Mouse (Mus musculus) gastrocnemius, postnatal 36 days (tissue): ENCODE results near the gene Snx33. TPM values are rescaled to one million over a fixed set of nuclear protein-coding genes. Genes with fewer than 3 reads are reported as not detected.

Experiments
- DNase-seq, 2 experiments: peaks; one replicate each; pipeline ENCODE4 v3.0.0; 2022
- intact Hi-C: fragments of 180-260 bp; cut with DNase I; formaldehyde crosslinking; loops from one replicate; pipeline ENCODE4 v1.15.1; 2025
- total RNA-seq, 2 experiments: library from RNA; stranded (reverse); gene quantifications; 2 replicates each; pipeline ENCODE4 v1.2.3; 2021

Snx33 gene
- total RNA-seq, 2 experiments from 2014 or later: 3.9 to 4.0 TPM

DNA sequence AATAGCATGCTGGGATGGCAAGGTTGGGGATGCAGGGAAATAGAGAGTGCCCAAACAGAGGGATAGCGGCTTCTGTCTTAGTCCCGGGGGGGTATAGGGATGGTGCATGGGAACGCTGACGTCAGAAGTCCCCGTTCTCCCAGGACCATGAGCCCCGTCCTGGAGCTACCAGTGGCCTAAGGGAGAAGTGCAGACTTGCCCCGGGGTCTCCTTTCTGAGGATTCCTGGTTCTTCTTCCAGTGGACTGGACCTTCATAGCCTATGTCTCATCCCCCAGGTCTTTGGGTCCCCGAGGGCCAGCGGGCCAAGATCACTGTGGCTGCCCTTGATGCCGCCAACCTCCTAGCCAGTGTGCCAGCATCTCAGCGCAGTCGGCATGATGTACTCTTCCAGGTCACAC is 31.4 kb downstream of the Snx33 start:
- intact Hi-C loops: loop anchor here (10.0 kb wide), 1 partner anchor 328 kb away; no protein-coding TSS in a partner anchor
- DNase-seq: no peak

DNA sequence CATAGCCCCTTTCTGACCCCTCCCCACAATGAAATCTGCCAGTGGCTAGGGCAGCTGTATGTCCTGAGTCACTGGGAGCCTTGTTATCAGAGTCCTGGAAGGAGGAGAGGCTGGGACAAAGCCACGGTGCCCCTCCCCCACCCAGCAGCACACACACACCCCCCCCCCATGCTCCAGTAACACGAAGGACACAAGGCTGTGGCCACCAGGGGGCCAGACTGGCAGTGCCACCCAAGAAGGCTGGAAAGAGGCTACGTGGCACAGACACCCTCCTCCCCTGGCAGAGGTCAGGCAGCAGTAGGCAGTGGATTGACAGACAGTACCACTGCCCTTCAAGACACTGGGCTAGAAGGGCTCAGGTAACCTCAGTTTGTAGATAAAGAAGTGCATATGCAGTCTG is 34.2 kb downstream of the Snx33 start:
- no peak for DNase-seq
- intact Hi-C loops: loop anchor here (5.0 to 10.0 kb wide), 2 partner anchors 33 to 331 kb away; partner anchors contain the start of gene Snx33

DNA sequence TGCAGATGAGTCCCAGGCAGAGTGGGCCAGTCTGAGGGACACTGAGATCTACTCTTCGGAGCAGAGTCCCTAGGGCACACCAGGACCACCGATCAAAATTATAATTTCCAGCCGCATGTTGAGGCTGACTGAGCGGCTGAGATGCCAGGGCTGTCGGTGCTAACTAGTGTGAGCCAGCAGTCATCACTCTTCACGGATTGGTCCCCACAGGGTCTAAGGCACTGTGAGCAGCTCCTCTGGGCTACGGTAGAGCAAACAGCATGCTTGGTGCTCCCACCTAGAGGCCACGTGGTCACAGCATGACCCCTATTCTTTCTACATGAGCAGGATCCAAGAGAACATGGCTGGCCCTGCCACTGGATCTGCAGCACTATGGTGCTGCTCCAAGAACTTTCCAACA is 34.9 kb downstream of the Snx33 start:
- DNase-seq: no peak
- intact Hi-C loops: loop anchor here (5.0 to 10.0 kb wide), 2 partner anchors 34 to 331 kb away; partner anchors contain the start of gene Snx33

DNA sequence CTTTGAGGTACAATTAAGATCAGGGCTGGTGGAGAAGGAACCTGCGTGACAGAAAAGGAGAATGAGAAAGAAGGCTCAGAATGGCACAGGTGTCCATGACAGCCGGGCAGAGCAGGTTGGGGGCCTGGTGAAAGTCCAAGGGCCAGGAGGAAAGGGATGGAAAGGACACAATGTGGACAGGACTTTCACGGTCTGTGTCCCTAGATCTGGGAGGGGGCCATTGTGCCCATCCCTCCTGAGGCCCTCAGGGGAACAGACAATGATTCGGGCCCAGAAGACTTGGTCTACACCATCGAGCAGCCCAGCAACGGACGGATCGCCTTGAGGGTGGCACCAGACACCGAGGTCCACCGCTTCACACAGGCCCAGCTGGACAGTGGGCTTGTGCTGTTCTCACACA is 36.1 kb downstream of the Snx33 start:
- intact Hi-C loops: loop anchor here (5.0 to 10.0 kb wide), 2 partner anchors 35 to 333 kb away; partner anchors contain the start of gene Snx33
- DNase-seq: no peak

DNA sequence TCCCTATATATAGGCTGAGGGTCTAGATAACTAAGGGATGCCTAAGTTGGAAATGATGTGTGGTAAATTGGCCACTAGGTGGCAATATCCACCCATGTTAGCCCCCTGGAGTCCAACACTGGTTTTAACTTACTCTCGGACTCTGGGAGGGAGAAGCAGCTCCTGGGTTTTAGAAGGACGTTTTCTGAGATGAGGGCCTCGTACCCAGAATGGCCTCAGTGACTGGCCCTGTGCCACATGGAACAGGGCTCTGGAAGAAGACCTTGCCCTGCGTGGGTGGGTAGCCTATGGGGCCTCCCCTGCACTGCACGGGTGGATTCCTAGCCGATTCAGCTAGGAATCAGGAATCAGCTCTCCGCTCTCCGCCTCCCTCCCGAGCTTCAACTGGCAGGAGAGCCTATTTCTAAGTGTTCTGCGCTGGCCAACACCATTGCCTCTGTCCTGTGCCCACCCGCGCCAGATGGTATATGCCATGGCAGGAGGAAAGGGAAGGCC is 36.6 kb downstream of the Snx33 start:
- intact Hi-C loops: loop anchor here (2.0 to 10.0 kb wide), 3 partner anchors 36 to 333 kb away; partner anchors contain the start of gene Snx33
- peak; percentile 43 to 47 for DNase-seq

DNA sequence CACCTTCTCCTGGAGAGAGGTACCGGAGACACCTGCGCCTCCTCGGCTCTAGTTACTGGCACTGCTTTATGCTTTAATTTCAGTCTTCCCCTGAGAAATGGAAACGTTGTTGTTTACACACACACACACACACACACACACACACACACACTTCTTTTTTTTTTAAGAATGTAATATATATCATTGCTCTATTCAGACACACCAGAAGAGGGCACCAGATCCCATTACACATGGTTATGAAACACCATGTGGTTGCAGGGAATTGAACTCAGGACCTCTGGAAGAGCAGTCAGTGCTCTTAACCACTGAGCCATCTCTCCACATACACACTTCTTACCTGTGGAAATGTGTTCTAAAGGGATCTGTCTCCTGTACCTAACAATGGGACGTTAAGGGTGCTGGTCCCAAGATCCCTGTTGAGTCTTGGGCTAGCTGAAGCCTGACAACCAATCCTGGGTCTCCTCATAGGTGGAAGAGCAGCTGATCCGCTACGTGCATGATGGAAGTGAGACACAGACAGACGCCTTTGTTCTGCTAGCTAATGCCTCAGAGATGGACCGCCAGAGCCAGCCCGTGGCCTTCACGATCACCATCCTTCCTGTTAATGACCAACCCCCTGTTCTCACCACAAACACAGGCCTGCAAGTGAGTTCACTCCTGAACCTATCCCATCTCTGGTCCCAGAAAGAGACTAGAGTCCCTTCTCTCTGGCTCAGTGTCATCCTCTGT is 37.5 kb downstream of the Snx33 start:
- DNase-seq: no peak
- intact Hi-C loops: loop anchor here (2.0 to 10.0 kb wide), 3 partner anchors 37 to 334 kb away; partner anchors contain the start of gene Snx33

DNA sequence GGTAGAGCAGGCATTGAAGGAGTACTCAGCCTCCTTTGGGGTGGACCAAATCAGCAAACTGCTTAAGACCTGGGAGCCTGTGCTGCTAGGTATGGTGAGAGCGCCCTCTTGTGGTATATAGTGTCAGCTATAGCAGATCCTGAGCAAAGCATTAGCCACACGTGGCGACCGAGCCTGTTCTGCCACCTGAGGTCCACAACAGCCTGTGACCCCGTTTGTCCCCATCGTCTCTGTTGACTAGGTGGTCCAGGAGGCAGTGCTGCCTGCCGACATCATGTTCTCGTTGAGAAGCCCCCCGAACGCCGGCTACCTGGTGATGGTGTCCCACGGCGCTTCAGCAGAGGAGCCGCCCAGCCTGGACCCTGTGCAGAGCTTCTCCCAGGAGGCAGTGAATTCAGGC is 38.4 kb downstream of the Snx33 start:
- intact Hi-C loops: loop anchor here (2.0 to 10.0 kb wide), 4 partner anchors 37 to 335 kb away; partner anchors contain the start of gene Snx33
- DNase-seq: peak in 1 of 2 experiments; percentile 59

DNA sequence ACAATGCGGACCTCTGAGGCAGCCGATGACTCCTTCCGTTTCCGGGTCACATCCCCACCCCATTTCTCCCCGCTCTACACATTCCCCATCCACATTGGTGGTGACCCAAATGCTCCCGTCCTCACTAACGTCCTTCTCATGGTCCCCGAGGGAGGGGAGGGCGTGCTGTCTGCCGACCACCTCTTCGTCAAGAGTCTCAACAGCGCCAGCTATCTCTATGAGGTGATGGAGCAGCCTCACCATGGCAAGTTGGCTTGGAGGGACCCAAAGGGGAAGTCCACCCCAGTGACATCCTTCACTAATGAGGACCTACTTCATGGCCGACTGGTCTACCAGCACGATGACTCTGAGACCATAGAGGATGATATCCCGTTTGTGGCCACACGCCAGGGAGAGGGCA is 40.6 kb downstream of the Snx33 start:
- no peak for DNase-seq
- intact Hi-C loops: no loop called here

DNA sequence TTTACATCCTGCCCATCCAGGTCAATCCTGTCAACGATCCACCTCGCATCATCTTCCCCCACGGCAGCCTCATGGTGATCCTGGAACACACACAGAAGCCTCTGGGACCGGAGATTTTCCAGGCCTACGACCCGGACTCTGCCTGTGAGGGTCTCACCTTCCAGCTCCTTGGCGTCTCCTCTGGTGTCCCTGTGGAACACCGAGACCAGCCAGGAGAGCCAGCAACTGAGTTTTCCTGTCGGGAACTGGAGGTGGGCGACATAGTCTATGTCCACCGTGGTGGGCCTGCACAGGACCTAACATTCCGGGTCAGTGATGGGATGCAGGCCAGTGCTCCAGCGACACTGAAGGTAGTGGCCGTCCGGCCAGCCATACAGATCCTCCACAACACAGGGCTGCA is 41.6 kb downstream of the Snx33 start:
- intact Hi-C loops: no loop called here
- no peak for DNase-seq

DNA sequence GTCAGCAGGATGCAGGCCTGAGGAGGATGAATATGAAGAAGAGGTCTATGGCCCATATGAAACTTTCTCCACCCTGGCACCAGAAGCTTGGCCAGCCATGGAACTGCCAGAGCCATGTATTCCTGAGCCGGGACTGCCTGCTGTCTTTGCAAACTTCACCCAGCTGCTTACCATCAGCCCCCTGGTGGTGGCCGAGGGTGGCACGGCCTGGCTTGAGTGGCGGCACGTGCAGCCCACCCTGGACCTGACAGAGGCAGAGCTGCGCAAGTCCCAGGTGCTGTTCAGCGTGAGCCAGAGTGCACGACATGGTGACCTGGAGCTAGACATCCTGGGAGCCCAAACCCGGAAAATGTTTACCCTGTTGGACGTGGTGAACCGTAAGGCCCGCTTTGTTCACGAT is 42.1 kb downstream of the Snx33 start:
- no peak for DNase-seq
- intact Hi-C loops: no loop called here

DNA sequence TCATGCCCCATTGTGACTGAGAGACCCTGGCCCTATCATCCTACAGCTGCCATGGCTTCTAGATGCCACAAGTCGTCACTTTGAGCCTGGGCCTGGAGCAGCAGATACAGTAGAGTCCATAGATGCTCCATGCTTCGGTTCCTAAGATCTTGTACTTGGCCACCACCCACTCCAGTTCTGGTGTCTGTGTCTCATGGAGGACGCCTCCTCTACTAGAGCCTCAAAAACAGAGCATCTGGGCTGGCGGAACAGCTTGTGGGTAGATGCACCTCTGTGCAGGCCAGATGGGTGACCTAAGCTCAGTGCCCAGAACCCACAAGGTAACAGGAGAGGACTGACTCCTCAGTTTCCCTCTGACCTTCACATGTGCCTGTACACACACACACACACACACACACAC is 43.8 kb downstream of the Snx33 start:
- DNase-seq: no peak
- intact Hi-C loops: no loop called here

DNA sequence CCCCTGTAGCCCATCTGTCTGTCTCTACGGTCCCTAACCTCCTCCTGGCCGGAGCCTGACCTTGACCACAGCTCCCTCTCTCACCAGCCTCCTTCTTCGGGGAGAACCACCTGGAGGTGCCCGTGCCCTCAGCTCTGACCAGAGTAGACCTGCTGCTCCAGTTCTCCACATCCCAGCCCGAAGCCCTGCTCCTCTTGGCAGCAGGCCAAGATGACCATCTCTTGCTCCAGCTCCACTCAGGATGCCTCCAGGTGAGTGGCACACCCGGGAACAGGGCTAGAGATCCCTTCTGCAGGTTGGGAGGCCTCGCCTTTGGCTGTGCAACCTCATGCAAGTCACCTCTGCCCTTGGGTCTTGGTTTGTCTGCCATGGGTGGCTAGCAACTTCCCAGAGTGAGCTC is 44.7 kb downstream of the Snx33 start:
- intact Hi-C loops: no loop called here
- no peak for DNase-seq

DNA sequence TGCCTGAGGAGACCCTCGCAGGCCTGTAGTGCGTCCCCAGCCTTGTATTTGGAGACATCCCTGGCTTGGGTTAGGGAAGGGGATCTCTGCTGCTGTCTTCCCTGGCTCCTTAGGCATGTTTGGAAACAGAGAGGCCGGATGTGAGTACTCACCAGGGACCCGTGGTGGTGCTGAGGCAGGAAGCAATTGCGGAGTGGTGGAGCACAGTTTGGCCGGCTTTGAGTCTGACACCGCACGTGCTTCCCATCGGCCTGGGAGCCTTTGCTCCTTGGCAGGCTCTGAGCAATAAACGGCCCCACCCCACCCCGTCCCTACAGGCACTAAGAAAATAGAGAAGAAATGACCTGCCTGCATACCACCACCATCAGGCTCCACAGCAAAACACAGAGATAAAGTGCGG is 45.4 kb downstream of the Snx33 start:
- intact Hi-C loops: no loop called here
- peak; percentile 49 to 62 for DNase-seq

DNA sequence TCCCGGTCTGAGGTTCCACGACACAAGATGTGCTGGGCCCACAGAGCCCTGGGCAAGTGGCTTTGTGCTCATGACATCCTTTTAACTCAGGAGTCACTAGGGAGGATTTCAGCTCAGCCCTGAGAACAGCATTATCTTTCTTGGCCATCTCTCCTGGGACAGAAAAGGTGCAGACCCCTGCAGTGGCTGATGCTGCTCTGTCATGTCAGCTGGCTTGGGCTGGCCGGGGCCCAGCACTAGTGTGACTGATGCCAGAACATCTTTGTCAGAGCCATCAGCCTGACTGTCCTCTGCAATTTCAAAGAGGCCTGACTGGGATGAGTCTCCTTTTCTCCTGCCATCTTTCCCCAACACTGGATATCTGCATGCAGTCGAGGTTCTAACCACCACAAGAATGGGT is 45.9 kb downstream of the Snx33 start:
- DNase-seq: no peak
- intact Hi-C loops: no loop called here

DNA sequence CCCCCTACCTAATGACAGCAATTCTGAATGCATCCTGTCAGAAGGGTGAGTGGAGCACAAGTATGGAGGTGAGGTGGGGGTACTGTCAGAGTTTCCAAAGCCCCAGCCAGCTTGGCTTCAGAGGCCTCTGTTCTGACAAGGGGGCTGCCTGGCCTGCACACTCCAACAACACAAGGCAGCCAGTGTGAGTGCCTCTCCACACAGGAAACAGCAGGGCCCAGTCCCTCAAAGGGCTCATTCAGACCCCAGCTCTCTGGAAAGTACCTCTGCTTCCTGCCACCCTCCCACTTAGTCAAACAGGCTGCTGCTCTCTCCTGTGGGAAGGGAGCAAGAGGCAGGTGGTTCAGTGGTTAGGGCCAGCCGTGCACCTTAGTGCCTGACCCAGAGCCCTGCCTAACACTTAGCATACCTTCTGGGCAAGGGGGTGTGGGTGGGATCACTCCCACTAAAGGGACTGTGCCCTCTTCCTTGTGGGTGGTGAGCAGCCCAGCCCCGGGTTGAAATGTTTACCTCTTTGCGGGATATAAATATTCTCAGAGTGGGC is 46.6 kb downstream of the Snx33 start:
- intact Hi-C loops: no loop called here
- no peak for DNase-seq

DNA sequence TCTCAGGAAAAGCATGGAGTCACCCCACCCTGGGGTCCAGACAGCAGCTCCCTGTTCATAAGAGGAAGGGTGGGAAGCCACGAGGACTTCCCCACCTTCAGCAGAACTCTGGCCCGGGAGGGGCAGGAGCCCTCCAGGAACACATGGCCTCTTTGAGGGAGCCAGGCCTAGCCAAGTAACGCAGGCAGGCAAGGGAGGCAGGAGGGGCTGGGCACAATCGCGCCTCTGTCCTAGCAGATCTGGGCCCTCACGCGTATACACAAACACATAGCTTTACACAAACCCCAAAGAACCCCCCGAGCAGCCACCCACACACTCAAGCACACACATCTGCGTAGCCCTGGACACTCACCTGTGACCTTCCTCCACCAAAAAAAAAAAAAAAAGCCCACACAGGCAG is 47.4 kb downstream of the Snx33 start:
- intact Hi-C loops: no loop called here

DNA sequence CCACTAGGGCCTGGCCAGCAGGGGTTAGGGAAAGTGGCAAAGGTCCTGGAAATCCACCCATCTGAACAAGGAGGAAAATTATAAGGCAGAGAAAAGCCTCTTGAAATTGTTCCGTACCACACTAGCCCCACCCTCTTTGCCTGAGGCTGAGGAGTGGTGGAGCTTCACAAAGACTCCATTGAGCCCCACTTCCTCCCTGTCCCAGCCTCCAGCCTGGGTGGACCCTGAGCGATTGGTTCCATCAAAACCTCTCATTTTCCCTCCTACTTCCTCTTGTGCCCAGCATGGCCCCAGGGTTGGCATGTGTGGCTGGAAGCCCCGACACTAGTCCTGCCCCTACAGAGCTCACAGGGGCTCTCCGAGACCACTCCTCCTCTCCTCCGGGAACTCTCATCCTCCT is 50.9 kb downstream of the Snx33 start:
- no peak for DNase-seq
- intact Hi-C loops: no loop called here

More for the DNA sequence above, 47.4 kb downstream of the Snx33 start:
- DNase-seq: no peak

DNA sequence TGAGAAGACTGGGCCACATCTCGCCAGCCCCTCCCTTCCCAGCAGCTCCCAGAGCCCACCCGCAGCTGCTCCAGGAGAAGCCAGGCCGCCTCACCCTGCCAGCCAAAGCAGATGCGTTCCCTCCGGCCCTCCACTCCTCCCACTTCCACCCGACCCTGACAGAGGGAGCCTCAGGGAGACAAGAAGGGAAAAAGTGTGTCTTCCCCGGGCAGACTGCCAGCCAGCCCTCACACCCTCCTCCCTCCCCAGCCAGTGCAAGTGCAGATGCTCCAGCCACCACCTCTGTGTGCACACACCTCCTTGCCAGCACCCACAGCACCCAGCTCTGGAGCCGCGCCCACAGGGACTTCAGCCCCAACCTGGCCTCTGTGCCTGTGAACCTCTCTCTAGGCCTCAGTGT is 51.4 kb downstream of the Snx33 start:
- intact Hi-C loops: no loop called here
- DNase-seq: peak in 1 of 2 experiments; percentile 42

DNA sequence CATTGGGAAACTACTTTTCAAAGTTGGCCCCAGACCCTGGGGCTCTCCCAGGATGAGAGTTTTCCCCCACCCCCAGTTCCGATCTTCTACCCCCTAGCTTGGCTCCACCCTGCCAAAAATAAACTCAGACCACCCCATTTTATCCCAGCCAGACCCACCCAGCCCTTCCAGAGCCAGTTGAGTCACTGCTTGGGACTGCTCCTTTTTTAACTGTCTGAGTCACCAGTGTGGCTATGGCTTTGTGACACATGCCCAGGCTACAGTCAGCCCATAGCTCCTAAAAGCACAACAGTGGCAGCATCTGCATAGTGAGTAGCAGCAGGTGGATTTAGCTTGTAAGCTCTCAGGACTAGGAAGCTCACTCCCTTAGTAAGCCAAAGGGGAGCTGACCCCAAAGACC is 55.1 kb downstream of the Snx33 start:
- intact Hi-C loops: no loop called here
- no peak for DNase-seq

DNA sequence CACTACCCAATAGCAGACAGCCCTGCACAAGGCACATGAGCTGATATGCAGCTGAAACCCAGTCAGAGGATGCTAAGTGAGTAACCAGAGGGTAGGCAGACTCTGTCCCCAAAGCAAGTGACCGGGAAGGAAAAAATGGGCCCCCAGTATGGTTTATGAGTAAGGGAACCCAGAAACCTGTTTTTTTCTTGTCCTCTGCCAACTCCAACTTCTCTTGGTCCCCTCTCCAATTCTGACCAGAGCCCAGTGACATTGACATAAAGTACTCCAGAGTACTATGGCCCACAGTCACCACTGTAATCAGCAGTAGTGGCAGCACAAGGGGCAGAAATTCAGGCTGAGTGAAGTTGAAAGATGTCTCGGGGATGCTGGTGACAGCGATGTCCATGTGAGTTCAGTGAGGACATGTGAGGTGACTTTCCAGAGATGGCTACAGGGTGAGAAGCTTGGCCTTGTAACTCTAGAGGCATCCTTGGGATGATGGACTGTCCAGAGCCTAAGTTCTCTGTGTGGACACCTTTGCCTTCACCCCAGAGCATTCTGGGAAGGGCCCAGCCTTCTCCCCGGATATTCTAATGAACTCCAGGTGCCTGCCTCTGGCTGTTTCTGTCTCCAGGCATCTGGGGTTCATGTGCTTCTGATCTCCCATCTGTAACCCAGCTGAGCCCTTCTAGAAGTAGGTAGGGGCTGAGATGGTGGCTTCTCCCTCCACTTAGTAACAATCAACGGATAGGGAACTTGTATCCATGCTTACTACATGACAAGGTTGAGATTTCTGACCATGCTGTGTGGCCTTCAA is 55.9 kb downstream of the Snx33 start:
- DNase-seq: no peak
- intact Hi-C loops: no loop called here

DNA sequence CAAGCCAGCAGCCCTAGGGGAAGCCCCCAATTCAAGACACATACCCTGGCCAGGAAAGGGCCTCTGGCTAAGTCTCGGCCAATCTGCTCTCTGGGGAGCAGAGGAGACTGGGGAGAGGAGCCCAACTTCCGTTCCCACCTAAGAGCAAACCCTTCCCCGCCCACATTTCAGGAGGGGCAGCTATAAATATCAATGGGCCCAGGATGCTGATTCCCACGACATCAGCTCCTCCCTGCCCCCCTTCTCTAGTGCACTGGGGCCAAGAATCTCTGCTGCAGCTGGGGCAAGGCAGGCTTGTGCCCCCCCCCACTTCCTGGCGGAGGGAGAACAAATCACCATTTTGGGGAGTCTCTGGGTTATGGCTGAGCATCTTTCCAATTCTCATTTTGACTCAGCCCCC is 57.0 kb downstream of the Snx33 start:
- intact Hi-C loops: no loop called here
- peak in 1 of 2 experiments; percentile 61 for DNase-seq
